Mouse (Mus musculus): ENCODE measurements around the gene Exosc1. TPM values are rescaled to one million over a fixed set of nuclear protein-coding genes. Genes with fewer than 3 reads are reported as not detected.
"Not testable (repeated sequence)": the region's sequence is repeated elsewhere in the genome, so short reads cannot be mapped to it uniquely, and the experiment has no call there.

Exosc1 gene
- polyA plus RNA-seq, 1 experiment from 2014 or later, result 47.1 TPM

DNA sequence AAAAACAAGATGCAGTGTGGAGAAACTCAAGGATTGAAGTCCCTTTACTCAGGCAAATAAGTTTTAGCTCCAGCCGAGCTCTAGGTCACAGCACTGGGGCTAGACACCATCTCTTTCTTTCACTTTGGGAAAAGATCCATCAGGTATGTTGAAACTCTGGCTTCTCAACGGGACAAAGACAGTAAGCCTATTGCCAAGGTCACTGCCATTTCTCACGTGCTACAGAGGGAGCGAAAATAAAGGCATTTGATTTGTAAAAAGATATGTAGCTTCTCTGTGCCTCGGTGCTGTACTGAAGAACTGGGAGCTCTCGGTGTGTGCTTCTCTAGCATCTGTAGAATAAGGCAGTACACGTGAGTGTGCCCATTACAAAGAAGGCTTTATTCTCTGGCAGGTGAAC lies 10.6 kb upstream of the Exosc1 start:
- Histone ChIP-seq H3K9me3 (no peaks in the 10 kb centered on the region), H3K27me3 (replicated peaks) (no peaks in the 10 kb centered on the region), H3K4me1 (no peaks in the 10 kb centered on the region), H3K4me2 (no peak overlapping the region), H3K27ac (replicated peaks) (no peak overlapping the region), H3K4me3 (no peak overlapping the region), H3K9ac (no peak overlapping the region), H3K36me3 (peaks cover 99% of the 10 kb centered on the region)
- 84% methylated on average over 7 of the region's 7 CpGs for WGBS
- no peak for ATAC-seq (ENCODE audit: extremely low read depth, insufficient number of reproducible peaks, low FRiP score, low TSS enrichment)

DNA sequence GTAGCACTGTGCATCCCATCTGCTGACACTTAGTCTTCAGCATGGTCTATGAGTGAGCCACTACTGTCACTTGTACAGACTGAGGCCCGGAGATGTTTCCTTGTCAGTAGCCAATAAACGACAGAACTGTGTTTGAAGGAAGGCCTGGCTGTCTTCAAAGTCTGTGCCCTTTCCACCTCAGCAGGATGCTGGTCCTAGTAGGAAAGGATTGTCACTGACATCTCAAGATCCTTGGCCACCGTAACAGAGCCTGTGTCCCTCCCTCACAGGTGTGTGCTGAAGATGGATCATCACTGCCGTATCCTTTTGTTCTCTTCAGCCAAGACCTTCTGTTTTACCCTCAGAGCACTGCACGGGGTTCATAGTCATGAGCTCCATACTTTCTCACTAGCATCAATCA lies 5.3 kb upstream of the Exosc1 start:
- Histone ChIP-seq H3K27ac (replicated peaks) (no peak overlapping the region), H3K4me2 (no peak overlapping the region), H3K36me3 (peaks cover 78% of the 10 kb centered on the region), H3K4me1 (peaks cover 13% of the 10 kb centered on the region), H3K4me3 (no peak overlapping the region), H3K9me3 (no peaks in the 10 kb centered on the region), H3K9ac (no peak overlapping the region), H3K27me3 (replicated peaks) (no peaks in the 10 kb centered on the region)
- no peak for ATAC-seq (ENCODE audit: extremely low read depth, insufficient number of reproducible peaks, low FRiP score, low TSS enrichment)
- 82% methylated on average over 5 of the region's 5 CpGs for WGBS

- WGBS, result 80% methylated on average over 1 of the region's 1 CpGs
Measured at GRCm38 (mm10) chr19:41935921-41936320, 2.7 kb upstream of the Exosc1 start.

GRCm38 (mm10) chr19:41934124-41934523 lies 901 bp upstream of the Exosc1 start:
- Histone ChIP-seq H3K9me3 (no peaks in the 10 kb centered on the region), H3K36me3 (peaks cover 53% of the 10 kb centered on the region), H3K9ac (peak overlapping the region; percentile 92), H3K27ac (replicated peaks) (no peak overlapping the region), H3K4me1 (peaks cover 23% of the 10 kb centered on the region), H3K27me3 (replicated peaks) (no peaks in the 10 kb centered on the region), H3K4me3 (peak overlapping the region; percentile 89), H3K4me2 (peak overlapping the region; percentile 94)
- WGBS, result 35% methylated on average over 6 of the region's 6 CpGs
- no peak for ATAC-seq (ENCODE audit: extremely low read depth, insufficient number of reproducible peaks, low FRiP score, low TSS enrichment)

More at GRCm38 (mm10) chr19:41935921-41936320, 2.7 kb upstream of the Exosc1 start:
- Histone ChIP-seq H3K4me3 (no peak overlapping the region), H3K4me2 (no peak overlapping the region), H3K4me1 (peaks cover 23% of the 10 kb centered on the region), H3K27ac (replicated peaks) (no peak overlapping the region), H3K36me3 (peaks cover 56% of the 10 kb centered on the region), H3K9ac (no peak overlapping the region), H3K9me3 (no peaks in the 10 kb centered on the region), H3K27me3 (replicated peaks) (no peaks in the 10 kb centered on the region)
- ATAC-seq (ENCODE audit: extremely low read depth, insufficient number of reproducible peaks, low FRiP score, low TSS enrichment), result no peak

GRCm38 (mm10) chr19:41932686-41933085 lies 537 bp downstream of the Exosc1 start:
- H3K4me1 ChIP-seq, result peaks cover 23% of the 10 kb centered on the region
- WGBS, result under 1% methylated on average over 28 of the region's 28 CpGs
- H3K27ac ChIP-seq (replicated peaks), result peak overlapping the region; percentile 51; the same call in 1 of the 2 replicates
- peak overlapping the region; percentile 89 for H3K4me3 ChIP-seq
- ATAC-seq (ENCODE audit: extremely low read depth, insufficient number of reproducible peaks, low FRiP score, low TSS enrichment), result no peak
- peaks cover 53% of the 10 kb centered on the region for H3K36me3 ChIP-seq
- no peaks in the 10 kb centered on the region for H3K27me3 ChIP-seq (replicated peaks)
- no peaks in the 10 kb centered on the region for H3K9me3 ChIP-seq
- H3K9ac ChIP-seq, result peak overlapping the region; percentile 87
- peak overlapping the region; percentile 94 for H3K4me2 ChIP-seq

DNA sequence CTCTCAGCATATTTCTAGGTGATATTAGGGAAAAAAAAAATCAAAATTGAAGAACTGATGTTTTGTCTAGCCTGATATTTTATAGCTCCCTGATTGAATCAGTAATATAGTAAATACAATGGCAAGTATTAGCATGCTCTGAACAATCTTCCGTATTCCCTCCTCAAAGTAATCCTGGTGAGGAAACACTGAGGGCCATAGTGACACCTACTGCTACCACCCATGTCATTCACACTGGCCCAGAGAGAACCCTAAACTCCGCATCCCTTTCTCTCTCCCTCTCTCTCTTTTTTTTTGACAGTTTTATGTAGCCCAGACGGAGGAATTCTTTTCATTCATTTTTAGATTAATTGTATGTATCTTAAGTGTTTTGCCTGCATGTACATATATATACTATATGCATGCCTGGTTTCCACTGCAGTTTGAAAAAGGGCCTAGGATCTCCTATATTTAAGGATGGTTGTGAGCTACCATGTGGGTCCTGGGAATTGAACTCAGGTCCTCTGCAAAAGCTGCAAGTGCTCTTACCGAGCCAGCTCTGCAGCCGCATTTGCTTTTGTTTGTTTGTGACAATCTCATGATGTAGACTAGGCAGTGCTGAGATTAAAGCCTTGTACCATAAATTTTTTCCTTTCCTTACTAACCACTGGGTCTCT lies 12.7 kb downstream of the Exosc1 start:
- Histone ChIP-seq H3K4me2 (no peak overlapping the region), H3K36me3 (peaks cover 79% of the 10 kb centered on the region), H3K27me3 (replicated peaks) (no peaks in the 10 kb centered on the region), H3K4me3 (no peak overlapping the region), H3K9ac (no peak overlapping the region), H3K27ac (replicated peaks) (no peak overlapping the region), H3K9me3 (no peaks in the 10 kb centered on the region), H3K4me1 (no peaks in the 10 kb centered on the region)
- ATAC-seq (ENCODE audit: extremely low read depth, insufficient number of reproducible peaks, low FRiP score, low TSS enrichment), result no peak
- WGBS, result 68% methylated on average over 5 of the region's 5 CpGs

- Histone ChIP-seq H3K9me3 (no peaks in the 10 kb centered on the region), H3K4me2 (no peak overlapping the region), H3K36me3 (peaks cover 82% of the 10 kb centered on the region), H3K4me1 (peaks cover 9% of the 10 kb centered on the region), H3K9ac (no peak overlapping the region), H3K27me3 (replicated peaks) (no peaks in the 10 kb centered on the region), H3K27ac (replicated peaks) (no peak overlapping the region), H3K4me3 (no peak overlapping the region)
- no peak for ATAC-seq (ENCODE audit: extremely low read depth, insufficient number of reproducible peaks, low FRiP score, low TSS enrichment)
- 68% methylated on average over 4 of the region's 4 CpGs for WGBS
Measured at GRCm38 (mm10) chr19:41919471-41919870, 13.8 kb downstream of the Exosc1 start.

DNA sequence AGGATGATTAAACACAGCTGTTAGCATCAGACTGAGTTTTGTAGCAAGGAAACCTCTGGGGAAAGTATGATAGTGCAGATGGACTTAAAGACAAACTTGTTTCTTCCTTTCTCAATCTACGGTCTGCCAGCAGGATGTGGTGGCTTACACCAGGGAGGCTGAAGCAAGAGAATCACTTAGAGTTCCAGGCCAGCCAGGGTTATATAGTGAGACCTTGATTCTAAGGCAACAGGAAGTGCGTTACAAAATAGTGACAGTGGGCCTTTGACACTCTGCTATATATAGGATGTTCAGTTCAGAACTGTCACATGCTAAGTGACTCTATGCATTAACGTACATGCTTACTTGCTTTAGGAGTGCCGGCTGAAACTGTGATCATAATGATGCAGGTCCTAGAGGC lies 16.4 kb downstream of the Exosc1 start:
- Histone ChIP-seq H3K27ac (replicated peaks) (no peak overlapping the region), H3K27me3 (replicated peaks) (no peaks in the 10 kb centered on the region), H3K4me3 (no peak overlapping the region), H3K9ac (no peak overlapping the region), H3K9me3 (no peaks in the 10 kb centered on the region), H3K4me2 (no peak overlapping the region), H3K4me1 (peaks cover 27% of the 10 kb centered on the region), H3K36me3 (peaks cover 74% of the 10 kb centered on the region)
- WGBS, result 76% methylated on average over 4 of the region's 4 CpGs
- ATAC-seq (ENCODE audit: extremely low read depth, insufficient number of reproducible peaks, low FRiP score, low TSS enrichment), result no peak

- H3K27me3 ChIP-seq (replicated peaks), result no peaks in the 10 kb centered on the region
- peak overlapping the region; percentile 90 for H3K4me2 ChIP-seq
- ATAC-seq (ENCODE audit: extremely low read depth, insufficient number of reproducible peaks, low FRiP score, low TSS enrichment), result no peak
- H3K4me1 ChIP-seq, result peaks cover 27% of the 10 kb centered on the region
- WGBS, result 78% methylated on average over 3 of the region's 3 CpGs
- no peak overlapping the region for H3K27ac ChIP-seq (replicated peaks)
- H3K9me3 ChIP-seq, result no peaks in the 10 kb centered on the region
- peak overlapping the region; percentile 100 for H3K9ac ChIP-seq
- H3K4me3 ChIP-seq, result peak overlapping the region; percentile 97
- H3K36me3 ChIP-seq, result peaks cover 59% of the 10 kb centered on the region
Measured at GRCm38 (mm10) chr19:41915294-41915693, 17.9 kb downstream of the Exosc1 start.

- not testable (repeated sequence) for H3K27me3 ChIP-seq (replicated peaks); H3K27ac ChIP-seq (replicated peaks); ATAC-seq (ENCODE audit: extremely low read depth, insufficient number of reproducible peaks, low FRiP score, low TSS enrichment); H3K9me3 ChIP-seq
- peak overlapping the region; percentile 97 for H3K4me3 ChIP-seq
- peaks cover 27% of the 10 kb centered on the region for H3K4me1 ChIP-seq
- H3K9ac ChIP-seq, result peak overlapping the region; percentile 100
- peak overlapping the region; percentile 90 for H3K4me2 ChIP-seq
- H3K36me3 ChIP-seq, result peaks cover 52% of the 10 kb centered on the region
Measured at GRCm38 (mm10) chr19:41914592-41914882, 18.7 kb downstream of the Exosc1 start.

GRCm38 (mm10) chr19:41913774-41914591 lies 19.2 kb downstream of the Exosc1 start:
- H3K36me3 ChIP-seq, result peaks cover 47% of the 10 kb centered on the region
- no peaks in the 10 kb centered on the region for H3K27me3 ChIP-seq (replicated peaks)
- peaks cover 27% of the 10 kb centered on the region for H3K4me1 ChIP-seq
- H3K4me3 ChIP-seq, result peak overlapping the region; percentile 97
- H3K9ac ChIP-seq, result peak overlapping the region; percentile 100
- ATAC-seq (ENCODE audit: extremely low read depth, insufficient number of reproducible peaks, low FRiP score, low TSS enrichment), result no peak
- H3K27ac ChIP-seq (replicated peaks), result peak overlapping the region; percentile 97
- 36% methylated on average over 6 of the region's 6 CpGs for WGBS
- peak overlapping the region; percentile 90 for H3K4me2 ChIP-seq
- H3K9me3 ChIP-seq, result no peaks in the 10 kb centered on the region

Measured in heart, embryonic 13.5 days (tissue).